Mouse (Mus musculus) heart, postnatal 0 days (tissue): ENCODE data around the gene Arnt2. TPM values are rescaled to one million over a fixed set of nuclear protein-coding genes. Genes with fewer than 3 reads are reported as not detected.

ENCODE experiments used
- ATAC-seq: fragments of 200-750 bp; cut with Nextera tagmentation; 2 replicates; pipeline ENCODE4 v1.8.0; 2017; ENCODE audit warnings: low read depth, moderate number of reproducible peaks, moderate library complexity; ENCODE audit not compliant: insufficient read depth
- DNase-seq: peaks from one replicate; pipeline ENCODE4 v3.0.0-alpha.2; 2016; ENCODE audit warnings: low spot score
- H3K27ac ChIP-seq: fragments of 300-500 bp; sonication (generic); 2 replicates; pipeline ENCODE4 v1.5.1; 2014; ENCODE audit warnings: low read depth, mild to moderate bottlenecking
- H3K27me3 ChIP-seq: fragments of 300-500 bp; sonication (generic); 2 replicates; pipeline ENCODE4 v1.6.1; 2014; ENCODE audit warnings: low read length, mixed read lengths; ENCODE audit not compliant: control insufficient read depth, insufficient read depth
- H3K36me3 ChIP-seq: fragments of 300-500 bp; sonication (generic); replicated peaks from 2 replicates; pipeline ENCODE4 v1.6.1; 2014; ENCODE audit warnings: low read length, mixed read lengths; ENCODE audit not compliant: control insufficient read depth, insufficient read depth
- H3K4me1 ChIP-seq: fragments of 300-500 bp; sonication (generic); 2 replicates; pipeline ENCODE4 v1.6.1; 2014; ENCODE audit warnings: antibody characterized with exemption; ENCODE audit not compliant: control insufficient read depth, insufficient read depth
- H3K4me2 ChIP-seq: fragments of 300-500 bp; sonication (generic); 2 replicates; pipeline ENCODE4 v1.6.1; 2014; ENCODE audit warnings: low read depth, mild to moderate bottlenecking, low read length, moderate library complexity
- H3K4me3 ChIP-seq: fragments of 300-500 bp; sonication (generic); 2 replicates; pipeline ENCODE4 v1.5.1; 2014; ENCODE audit warnings: low read depth, low read length
- H3K9ac ChIP-seq: fragments of 300-500 bp; sonication (generic); replicated peaks from 2 replicates; pipeline ENCODE4 v1.6.1; 2014; ENCODE audit warnings: low read depth, low read length, mixed read lengths
- H3K9me3 ChIP-seq: fragments of 300-500 bp; sonication (generic); replicated peaks from 2 replicates; pipeline ENCODE4 v1.6.1; 2016; ENCODE audit warnings: low read length; ENCODE audit not compliant: control insufficient read depth
- CTCF ChIP-seq: IDR thresholded peaks from 2 replicates; pipeline ENCODE4 v1.5.1; 2016; ENCODE audit warnings: antibody characterized with exemption, control low read depth, low read depth
- EP300 ChIP-seq: IDR thresholded peaks from 2 replicates; pipeline ENCODE4 v1.6.1; 2016; ENCODE audit warnings: antibody characterized with exemption, low read depth
- WGBS: fragments of 180-500 bp; shearing (Covaris S2); extraction: QIAGEN DNeasy Blood & Tissue Kit; methylation state at CpG from one replicate; pipeline ENCODE4 v1.1.7; 2014; 5-methylcytosine and 5-hydroxymethylcytosine counted together
- polyA plus RNA-seq: library from polyadenylated mRNA; unstranded; fragments of >200 nt; fragmentation: Nextera tagmentation; extraction: Ambion mirVana; gene quantifications from 2 replicates; pipeline ENCODE4 v1.2.1, GENCODE M21; 2015
- total RNA-seq: library from RNA; depleted of rRNA; stranded (reverse); fragments of >200 nt; gene quantifications from 2 replicates; pipeline ENCODE4 v1.2.3, GENCODE M21; 2014; ENCODE audit warnings: low replicate concordance

Gene Arnt2
- total and polyA plus RNA-seq, 2 experiments from 2014 or later, result 0.31 to 2.1 TPM

DNA sequence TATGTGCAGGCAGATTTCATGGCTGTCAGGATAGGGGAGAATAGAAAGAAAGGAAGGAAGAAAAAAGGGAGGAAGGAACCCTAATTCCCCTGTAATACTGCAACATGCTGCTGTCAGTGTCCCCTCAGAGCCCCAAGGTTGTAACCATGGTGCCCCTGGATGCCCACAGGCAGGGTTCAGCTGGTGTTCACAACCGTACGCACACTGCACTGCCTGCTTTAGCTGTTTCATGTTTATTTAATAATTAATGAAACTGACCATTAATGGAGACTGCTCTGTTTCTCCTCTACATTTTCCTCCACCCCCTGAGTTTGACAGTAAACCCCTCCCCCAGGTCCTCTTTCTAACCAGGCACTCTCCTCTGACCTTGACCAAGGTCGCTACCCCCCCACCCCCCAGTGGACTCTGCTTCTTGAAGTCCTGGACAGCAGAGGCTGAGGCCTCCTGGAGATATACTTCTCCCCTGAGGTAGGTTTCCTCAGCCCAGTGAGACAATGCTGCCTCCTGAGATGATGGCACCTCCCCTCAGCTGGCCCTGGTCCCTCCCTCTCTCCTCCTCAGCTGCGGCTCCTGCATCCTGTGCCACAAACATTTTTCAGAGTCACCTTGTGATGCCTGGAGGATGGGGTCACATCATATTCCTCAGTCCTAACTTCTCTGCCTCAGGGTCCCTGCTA lies 150.5 kb downstream of the Arnt2 start:
- H3K27ac ChIP-seq, result no peak overlapping the region
- no peak overlapping the region for H3K4me3 ChIP-seq
- no peaks in the 10 kb centered on the region for H3K36me3 ChIP-seq
- DNase-seq (no peak), ATAC-seq (no peak)
- no peak for TF ChIP-seq CTCF
- TF ChIP-seq EP300, result no peak
- 61% methylated on average over 4 of the region's 4 CpGs for WGBS
- no peaks in the 10 kb centered on the region for H3K9me3 ChIP-seq
- H3K4me2 ChIP-seq, result no peak overlapping the region
- no peaks in the 10 kb centered on the region for H3K4me1 ChIP-seq
- H3K27me3 ChIP-seq, result no peaks in the 10 kb centered on the region
- no peak overlapping the region for H3K9ac ChIP-seq

DNA sequence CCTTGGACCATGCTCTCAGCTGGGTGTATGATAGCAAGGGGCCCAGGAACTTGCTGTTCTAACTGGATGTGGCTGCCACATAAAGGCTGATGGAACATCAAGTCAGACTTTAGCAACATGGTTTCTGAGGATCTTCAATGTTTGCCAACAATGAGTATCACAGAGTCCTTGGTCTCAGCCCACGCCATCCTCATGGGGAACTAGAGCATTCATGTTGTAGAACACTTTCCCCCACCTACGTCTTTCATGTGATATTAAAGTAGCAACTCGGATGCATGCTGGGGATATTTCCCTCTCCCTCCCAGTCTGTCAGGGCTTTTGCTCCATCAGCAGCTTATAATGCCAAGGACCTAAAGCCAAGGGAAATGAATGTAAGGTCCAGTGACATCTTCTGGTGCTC lies 153.3 kb downstream of the Arnt2 start:
- TF ChIP-seq EP300, result no peak
- no peak overlapping the region for H3K9ac ChIP-seq
- no peaks in the 10 kb centered on the region for H3K36me3 ChIP-seq
- H3K4me3 ChIP-seq, result no peak overlapping the region
- no peak overlapping the region for H3K27ac ChIP-seq
- H3K9me3 ChIP-seq, result no peaks in the 10 kb centered on the region
- no peak for DNase-seq
- WGBS, result 84% methylated on average over 3 of the region's 3 CpGs
- no peak overlapping the region for H3K4me2 ChIP-seq
- ATAC-seq, result no peak
- no peaks in the 10 kb centered on the region for H3K4me1 ChIP-seq
- no peaks in the 10 kb centered on the region for H3K27me3 ChIP-seq

DNA sequence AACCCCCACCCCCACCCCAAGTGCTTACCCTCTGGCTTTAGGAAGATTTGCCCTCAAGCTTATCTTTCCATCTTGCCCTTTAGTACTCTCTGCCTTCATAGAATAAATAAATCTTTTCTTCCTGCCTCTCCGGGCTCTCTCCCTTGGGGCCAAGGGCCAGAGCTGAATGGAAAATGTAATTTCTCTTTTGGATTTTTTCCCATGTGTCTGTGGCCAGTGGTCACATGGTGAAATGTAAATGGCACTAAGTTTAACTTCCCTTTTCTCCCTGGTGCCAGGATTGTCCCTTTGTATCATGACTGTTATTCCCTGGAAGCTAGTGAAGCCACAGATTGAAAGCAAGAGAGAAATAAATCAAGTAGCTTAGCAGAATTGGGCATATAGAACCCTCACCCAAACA lies 153.7 kb downstream of the Arnt2 start:
- no peaks in the 10 kb centered on the region for H3K9me3 ChIP-seq
- H3K27me3 ChIP-seq, result no peaks in the 10 kb centered on the region
- WGBS, result 51% methylated on average over 1 of the region's 1 CpGs
- H3K27ac ChIP-seq, result no peak overlapping the region
- no peak overlapping the region for H3K9ac ChIP-seq
- no peaks in the 10 kb centered on the region for H3K4me1 ChIP-seq
- DNase-seq, result no peak
- H3K36me3 ChIP-seq, result no peaks in the 10 kb centered on the region
- no peak overlapping the region for H3K4me3 ChIP-seq
- no peak for ATAC-seq
- H3K4me2 ChIP-seq, result no peak overlapping the region
- TF ChIP-seq CTCF, result no peak

DNA sequence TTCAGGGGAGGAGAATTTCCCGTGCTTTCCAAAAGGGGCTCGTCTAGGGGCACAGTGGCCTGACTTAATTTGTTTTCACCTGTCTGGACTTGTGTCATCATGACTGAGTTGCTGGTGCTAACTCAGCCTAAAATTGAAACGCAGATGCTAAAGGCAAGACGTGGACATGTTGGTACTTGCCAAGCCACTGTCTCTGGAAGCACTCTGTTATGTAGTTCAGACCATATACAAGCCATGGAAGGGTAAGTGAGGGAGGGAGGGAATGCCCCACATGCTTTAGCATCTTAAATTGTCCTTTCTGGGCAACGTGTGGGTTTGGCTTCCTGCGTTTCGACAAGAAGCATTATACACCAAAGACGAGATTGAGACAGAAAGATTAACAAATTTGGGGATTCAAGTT lies 155.1 kb downstream of the Arnt2 start:
- 65% methylated on average over 8 of the region's 8 CpGs for WGBS

DNA sequence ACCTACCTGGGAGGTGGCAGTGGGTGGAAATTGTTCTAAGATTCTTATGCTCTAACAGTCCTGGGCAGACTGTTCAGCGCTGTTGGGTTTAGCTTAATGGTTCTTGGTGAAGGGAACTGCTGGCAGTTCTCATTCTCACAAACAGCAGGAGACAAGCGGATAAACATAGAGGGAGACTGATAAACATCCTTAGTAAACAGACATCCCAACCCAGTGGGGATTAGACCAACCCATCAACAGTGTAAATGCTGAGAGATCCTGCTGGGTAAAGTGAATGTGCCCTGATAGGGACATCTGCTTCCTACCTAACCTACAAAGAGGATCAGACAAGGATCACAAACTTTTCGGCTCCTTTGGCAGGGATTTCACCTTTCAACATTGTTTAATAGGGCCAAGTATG lies 155.7 kb downstream of the Arnt2 start:
- ATAC-seq, result no peak
- H3K4me3 ChIP-seq, result no peak overlapping the region
- no peaks in the 10 kb centered on the region for H3K4me1 ChIP-seq
- H3K27ac ChIP-seq, result no peak overlapping the region
- H3K27me3 ChIP-seq, result no peaks in the 10 kb centered on the region
- no peaks in the 10 kb centered on the region for H3K9me3 ChIP-seq
- no peak overlapping the region for H3K9ac ChIP-seq
- no peak overlapping the region for H3K4me2 ChIP-seq
- no peak for TF ChIP-seq EP300
- no peak for TF ChIP-seq CTCF
- DNase-seq, result no peak
- WGBS, result 31% methylated on average over 3 of the region's 3 CpGs
- H3K36me3 ChIP-seq, result no peaks in the 10 kb centered on the region

More for the DNA sequence above, 155.1 kb downstream of the Arnt2 start:
- Histone ChIP-seq H3K4me1 (no peaks in the 10 kb centered on the region), H3K27me3 (no peaks in the 10 kb centered on the region), H3K27ac (no peak overlapping the region), H3K9ac (no peak overlapping the region), H3K36me3 (no peaks in the 10 kb centered on the region), H3K4me2 (no peak overlapping the region), H3K9me3 (no peaks in the 10 kb centered on the region), H3K4me3 (no peak overlapping the region)
- no peak for DNase-seq
- TF ChIP-seq EP300 (no peak), CTCF (no peak)
- no peak for ATAC-seq

DNA sequence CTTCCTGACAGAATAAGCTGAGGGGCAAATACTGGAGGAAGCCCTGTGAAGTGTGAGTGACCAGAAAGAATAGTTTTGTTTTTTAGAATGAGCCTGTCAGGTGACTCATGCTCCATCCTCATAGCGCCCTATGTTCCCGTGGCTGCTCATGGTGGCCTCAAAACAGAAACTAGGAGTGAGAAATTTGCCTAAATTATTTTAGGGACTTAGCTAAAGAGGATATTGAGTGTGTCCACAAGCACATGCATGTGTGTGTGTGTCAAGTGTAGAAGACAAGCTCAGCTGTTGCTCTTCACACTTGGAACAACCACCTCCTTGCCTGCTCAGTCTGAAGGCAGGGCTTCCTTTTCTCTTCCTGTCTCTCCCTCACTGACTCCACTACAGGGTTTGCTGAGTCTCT lies 158.3 kb downstream of the Arnt2 start:
- TF ChIP-seq EP300, result no peak
- no peak for TF ChIP-seq CTCF
- DNase-seq (no peak), ATAC-seq (no peak)
- Histone ChIP-seq H3K4me1 (no peaks in the 10 kb centered on the region), H3K9ac (no peak overlapping the region), H3K4me2 (no peak overlapping the region), H3K9me3 (no peaks in the 10 kb centered on the region), H3K27me3 (no peaks in the 10 kb centered on the region), H3K27ac (no peak overlapping the region), H3K36me3 (no peaks in the 10 kb centered on the region), H3K4me3 (no peak overlapping the region)
- 76% methylated on average over 2 of the region's 2 CpGs for WGBS
